Mouse (Mus musculus): Measurements from ENCODE around the gene Plch2. TPM values are rescaled to one million over a fixed set of nuclear protein-coding genes. Genes with fewer than 3 reads are reported as not detected.
"Not testable (repeated sequence)": the region's sequence is repeated elsewhere in the genome, so short reads cannot be mapped to it uniquely, and the experiment has no call there.

The Plch2 gene
- total RNA-seq (2015; ENCODE audit: low replicate concordance), result not detected in 2 replicates
- total RNA-seq (2017; ENCODE audit: low replicate concordance), result not detected in 2 replicates

GRCm38 (mm10) chr4:155056724-155057123 lies at the start of gene Plch2:
Gene Plch2, minus strand, starts transcription at chr4:155056784.
- no peak for ATAC-seq (replicated peaks; ENCODE audit: low FRiP score, poor library complexity, severe bottlenecking)

DNA sequence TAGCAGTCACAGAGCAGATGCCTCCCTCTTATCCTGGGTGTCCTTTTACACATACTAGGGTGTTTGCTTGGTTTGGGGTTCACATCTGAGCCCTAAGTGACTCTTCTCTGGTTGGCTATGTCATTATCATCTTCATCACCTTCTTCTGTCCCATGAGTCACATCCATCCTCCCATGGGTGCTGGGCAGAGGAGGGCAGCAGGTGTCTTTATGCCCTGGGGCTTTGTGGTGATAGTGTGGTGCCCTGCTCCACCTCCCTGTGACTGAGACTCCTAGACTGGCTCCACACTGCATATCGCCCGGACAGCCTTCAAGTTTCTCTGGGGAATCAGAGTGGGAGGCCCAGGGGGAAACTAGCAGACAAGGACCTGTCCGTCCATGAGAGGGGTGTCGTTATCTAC lies 42.0 kb upstream of the Plch2 start:
- no peak for ATAC-seq (replicated peaks; ENCODE audit: low FRiP score, poor library complexity, severe bottlenecking)

GRCm38 (mm10) chr4:155097452-155097851 lies 40.9 kb upstream of the Plch2 start:
- no peak for ATAC-seq (replicated peaks; ENCODE audit: low FRiP score, poor library complexity, severe bottlenecking)

GRCm38 (mm10) chr4:155095967-155096366 lies 39.4 kb upstream of the Plch2 start:
- ATAC-seq (replicated peaks; ENCODE audit: low FRiP score, poor library complexity, severe bottlenecking), result no peak

GRCm38 (mm10) chr4:155095238-155095900 lies 38.8 kb upstream of the Plch2 start:
- ATAC-seq (replicated peaks; ENCODE audit: low FRiP score, poor library complexity, severe bottlenecking), result peak; percentile 65

GRCm38 (mm10) chr4:155094565-155094964 lies 38.0 kb upstream of the Plch2 start:
- peak; percentile 49; the same call in 1 of the 2 replicates for ATAC-seq (replicated peaks; ENCODE audit: low FRiP score, poor library complexity, severe bottlenecking)

- ATAC-seq (replicated peaks; ENCODE audit: low FRiP score, poor library complexity, severe bottlenecking), result no peak
Observed at GRCm38 (mm10) chr4:155093431-155094149, 37.0 kb upstream of the Plch2 start.

GRCm38 (mm10) chr4:155092718-155093430 lies 36.3 kb upstream of the Plch2 start:
- ATAC-seq (replicated peaks; ENCODE audit: low FRiP score, poor library complexity, severe bottlenecking), result no peak

- no peak for ATAC-seq (replicated peaks; ENCODE audit: low FRiP score, poor library complexity, severe bottlenecking)
Observed at GRCm38 (mm10) chr4:155090688-155091449, 34.3 kb upstream of the Plch2 start.

DNA sequence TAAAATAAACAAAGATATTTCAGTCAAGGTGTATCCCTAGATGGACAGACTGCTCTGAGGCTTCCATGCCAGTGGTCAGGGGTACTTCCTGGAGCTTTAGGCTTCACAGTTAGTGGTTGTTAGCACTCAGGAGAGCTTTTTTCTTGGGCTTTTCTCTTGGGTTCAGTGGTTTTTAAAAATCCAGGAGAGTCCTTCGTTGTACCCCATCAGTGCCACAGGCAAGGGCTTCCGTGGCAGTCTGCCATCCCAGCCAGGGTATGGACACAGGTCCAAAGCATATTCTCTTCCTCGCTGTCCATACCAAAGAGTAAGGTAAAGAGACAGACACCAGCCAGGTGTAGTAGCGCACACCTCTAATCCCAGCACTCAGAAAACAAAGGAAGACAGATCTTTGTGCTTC lies 33.6 kb upstream of the Plch2 start:
- ATAC-seq (replicated peaks; ENCODE audit: low FRiP score, poor library complexity, severe bottlenecking), result no peak

GRCm38 (mm10) chr4:155089241-155089640 lies 32.7 kb upstream of the Plch2 start:
- ATAC-seq (replicated peaks; ENCODE audit: low FRiP score, poor library complexity, severe bottlenecking), result no peak

DNA sequence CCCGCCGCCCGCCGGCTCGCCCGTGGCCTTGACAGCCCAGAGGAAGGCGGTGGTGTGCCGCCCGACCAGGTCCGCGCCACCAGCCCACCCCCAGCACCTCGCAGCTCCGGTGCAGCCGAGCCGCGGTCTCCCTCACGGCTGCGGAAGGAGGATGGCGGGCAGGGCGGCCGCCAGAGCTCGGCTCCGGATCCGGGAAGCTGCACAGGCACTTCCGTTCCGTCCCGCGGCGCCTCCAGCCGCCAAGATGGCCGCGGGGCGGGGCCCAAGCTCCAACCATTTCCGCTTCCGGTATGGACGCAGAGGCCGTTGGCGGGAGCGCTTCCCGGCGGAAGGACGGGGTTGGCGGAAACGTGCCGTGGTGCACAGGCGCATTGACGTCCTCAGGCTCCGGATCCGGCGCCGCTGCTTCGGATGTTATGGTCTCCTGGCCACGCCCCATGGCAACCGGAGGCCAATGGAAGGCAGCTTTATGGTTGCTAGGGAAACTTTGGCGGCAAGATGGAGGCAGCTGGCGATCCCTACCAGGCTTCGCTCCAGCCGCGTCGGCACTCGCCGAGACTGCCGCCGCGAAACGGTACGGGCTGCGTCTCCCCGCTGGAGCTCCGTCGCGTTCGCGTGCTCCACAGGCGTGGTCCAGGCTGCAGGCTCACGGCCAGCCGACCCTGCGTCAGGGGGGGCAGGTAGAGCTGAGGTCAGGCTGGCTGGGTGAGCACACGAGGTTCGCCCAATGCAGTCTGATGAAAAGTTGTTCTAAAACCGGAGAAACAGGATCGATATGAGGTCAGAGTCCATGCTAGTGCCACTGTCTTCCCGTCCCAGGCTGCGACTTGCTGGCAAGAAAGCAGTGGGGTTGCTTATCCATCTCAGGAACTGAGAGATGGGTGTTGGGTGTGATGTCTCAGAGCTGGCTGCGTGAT lies 29.8 kb upstream of the Plch2 start, which contains the start of the genes Rer1 and Morn1:
Gene Rer1, minus strand, starts transcription at position 275 of the 917 bp plus-strand sequence.
Gene Morn1, plus strand, starts transcription at position 470 of the 917 bp plus-strand sequence.
- ATAC-seq (replicated peaks; ENCODE audit: low FRiP score, poor library complexity, severe bottlenecking), result peak; percentile 99

- 0 out of 2 replicates have a peak, but pooled peaks have one; percentile 5 for ATAC-seq (replicated peaks; ENCODE audit: low FRiP score, poor library complexity, severe bottlenecking)
Observed at GRCm38 (mm10) chr4:155085206-155086107, 28.9 kb upstream of the Plch2 start.

DNA sequence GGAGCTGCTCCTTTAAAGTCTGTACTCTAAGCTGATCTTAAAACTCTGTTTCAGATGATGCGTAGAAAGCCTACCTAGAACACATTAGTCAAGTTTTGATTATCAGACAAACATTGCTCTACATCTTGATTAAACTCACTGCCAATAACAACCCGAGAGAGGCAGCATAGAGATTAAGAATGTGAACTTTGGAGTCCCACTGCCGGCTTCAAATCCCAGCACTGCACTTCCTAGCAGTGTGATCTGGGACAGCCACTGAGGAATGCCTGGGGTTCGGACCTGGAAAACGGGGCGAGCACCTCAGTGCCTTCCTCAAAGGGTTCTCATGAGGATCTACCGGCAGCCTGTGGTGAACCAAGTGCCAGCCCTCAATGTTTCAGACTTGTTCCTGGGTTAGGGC lies 27.8 kb upstream of the Plch2 start:
- no peak for ATAC-seq (replicated peaks; ENCODE audit: low FRiP score, poor library complexity, severe bottlenecking)

- ATAC-seq (replicated peaks; ENCODE audit: low FRiP score, poor library complexity, severe bottlenecking), result no peak
Observed at GRCm38 (mm10) chr4:155083553-155083952, 27.0 kb upstream of the Plch2 start.

- no peak for ATAC-seq (replicated peaks; ENCODE audit: low FRiP score, poor library complexity, severe bottlenecking)
Observed at GRCm38 (mm10) chr4:155079666-155080065, 23.1 kb upstream of the Plch2 start.

- not testable (repeated sequence) for ATAC-seq (replicated peaks; ENCODE audit: low FRiP score, poor library complexity, severe bottlenecking)
Observed at GRCm38 (mm10) chr4:155078808-155079207, 22.2 kb upstream of the Plch2 start.

DNA sequence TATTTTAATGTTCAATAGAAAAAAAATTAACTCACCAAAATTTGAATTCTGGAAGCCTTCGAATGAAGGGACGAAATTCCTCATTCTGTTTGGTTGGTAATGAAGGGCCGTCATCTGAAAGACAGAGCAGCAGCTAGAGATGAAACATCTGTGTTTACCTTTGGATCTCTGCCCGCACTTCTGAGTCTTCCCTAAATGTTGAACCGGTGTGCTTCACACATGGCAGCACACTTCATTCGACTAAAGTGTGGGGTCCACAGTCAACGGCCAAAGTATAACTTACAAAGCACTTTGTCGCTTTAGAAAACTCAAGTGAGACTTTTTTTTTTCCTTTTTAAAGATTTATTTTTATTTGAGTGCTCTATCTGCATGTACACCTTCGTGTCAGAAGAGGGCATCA lies 20.1 kb upstream of the Plch2 start:
- no peak for ATAC-seq (replicated peaks; ENCODE audit: low FRiP score, poor library complexity, severe bottlenecking)
